Mouse (Mus musculus) hindbrain, embryonic 14.5 days (tissue): ENCODE measurements around the gene Pth1r. TPM values are rescaled to one million over a fixed set of nuclear protein-coding genes. Genes with fewer than 3 reads are reported as not detected.

Source experiments
- ATAC-seq: fragments of 200-750 bp; cut with Nextera tagmentation; 2 replicates; pipeline ENCODE4 v1.8.0; 2017; ENCODE audit warnings: moderate number of reproducible peaks, mild to moderate bottlenecking, moderate TSS enrichment, moderate library complexity; ENCODE audit not compliant: low FRiP score
- DNase-seq: peaks from one replicate; pipeline ENCODE4 v3.0.0-alpha.2; 2015; ENCODE audit warnings: low spot score
- H3K27ac ChIP-seq: fragments of 300-500 bp; sonication (generic); 2 replicates; pipeline ENCODE4 v1.5.1; 2014; ENCODE audit warnings: mild to moderate bottlenecking, moderate library complexity
- H3K27me3 ChIP-seq: fragments of 300-500 bp; sonication (generic); 2 replicates; pipeline ENCODE4 v1.6.1; 2014; ENCODE audit warnings: mild to moderate bottlenecking, low read length, mixed read lengths; ENCODE audit not compliant: control insufficient read depth, insufficient read depth
- H3K36me3 ChIP-seq: fragments of 300-500 bp; sonication (generic); replicated peaks from 2 replicates; pipeline ENCODE4 v1.6.1; 2014; ENCODE audit not compliant: control insufficient read depth, insufficient read depth
- H3K4me1 ChIP-seq: fragments of 300-500 bp; sonication (generic); replicated peaks from 2 replicates; pipeline ENCODE4 v1.6.1; 2014; ENCODE audit warnings: antibody characterized with exemption, low read length, mixed read lengths; ENCODE audit not compliant: control insufficient read depth, insufficient read depth
- H3K4me2 ChIP-seq: fragments of 300-500 bp; sonication (generic); replicated peaks from 2 replicates; pipeline ENCODE4 v1.6.1; 2014; ENCODE audit warnings: mild to moderate bottlenecking, moderate library complexity
- H3K4me3 ChIP-seq: fragments of 300-500 bp; sonication (generic); replicated peaks from 2 replicates; pipeline ENCODE4 v1.5.1; 2014; ENCODE audit warnings: mild to moderate bottlenecking, low read length
- H3K9ac ChIP-seq: fragments of 300-500 bp; sonication (generic); 2 replicates; pipeline ENCODE4 v1.6.1; 2014
- H3K9me3 ChIP-seq: fragments of 300-500 bp; sonication (generic); 2 replicates; pipeline ENCODE4 v1.6.1; 2016; ENCODE audit warnings: low read length; ENCODE audit not compliant: control insufficient read depth
- WGBS: fragments of 180-500 bp; shearing (Covaris S2); extraction: QIAGEN DNeasy Blood & Tissue Kit; methylation state at CpG from one replicate; pipeline ENCODE4 v1.1.7; 2014; 5-methylcytosine and 5-hydroxymethylcytosine counted together
- polyA plus RNA-seq: library from polyadenylated mRNA; unstranded; fragments of >200 nt; fragmentation: Nextera tagmentation; extraction: Ambion mirVana; gene quantifications from 2 replicates; pipeline ENCODE4 v1.2.1, GENCODE M21; 2014

Pth1r gene
- polyA plus RNA-seq, 1 experiment from 2014 or later = 12.8 TPM

- 82% methylated on average over 10 of the region's 10 CpGs for WGBS
- ATAC-seq = no peak
- H3K27ac ChIP-seq = no peak overlapping the region
Measured at GRCm38 (mm10) chr9:110775269-110776022, 28.5 kb upstream of the Pth1r start.

GRCm38 (mm10) chr9:110774403-110775268 is 27.7 kb upstream of the Pth1r start:
- Histone ChIP-seq H3K4me3 (no peak overlapping the region), H3K4me1 (no peaks in the 10 kb centered on the region), H3K27me3 (no peaks in the 10 kb centered on the region), H3K27ac (no peak overlapping the region), H3K36me3 (no peaks in the 10 kb centered on the region), H3K9ac (no peak overlapping the region), H3K4me2 (no peak overlapping the region), H3K9me3 (no peaks in the 10 kb centered on the region)
- no peak for DNase-seq
- no peak for ATAC-seq
- WGBS = 73% methylated on average over 15 of the region's 15 CpGs

More at GRCm38 (mm10) chr9:110775269-110776022, 28.5 kb upstream of the Pth1r start:
- H3K27me3 ChIP-seq = no peaks in the 10 kb centered on the region
- peaks cover 2% of the 10 kb centered on the region for H3K4me1 ChIP-seq
- H3K4me2 ChIP-seq = no peak overlapping the region
- H3K4me3 ChIP-seq = no peak overlapping the region
- no peak for DNase-seq
- H3K9me3 ChIP-seq = no peaks in the 10 kb centered on the region
- H3K9ac ChIP-seq = no peak overlapping the region
- no peaks in the 10 kb centered on the region for H3K36me3 ChIP-seq

- no peaks in the 10 kb centered on the region for H3K36me3 ChIP-seq
Measured at GRCm38 (mm10) chr9:110772336-110772735, 25.4 kb upstream of the Pth1r start.

GRCm38 (mm10) chr9:110763405-110763804 is 16.5 kb upstream of the Pth1r start:
- DNase-seq (no peak), ATAC-seq (no peak)

More at GRCm38 (mm10) chr9:110772336-110772735, 25.4 kb upstream of the Pth1r start:
- DNase-seq (no peak), ATAC-seq (no peak)
- Histone ChIP-seq H3K27me3 (no peaks in the 10 kb centered on the region), H3K4me2 (no peak overlapping the region), H3K9ac (no peak overlapping the region), H3K4me3 (no peak overlapping the region), H3K4me1 (no peaks in the 10 kb centered on the region), H3K9me3 (no peaks in the 10 kb centered on the region), H3K27ac (no peak overlapping the region)
- 91% methylated on average over 10 of the region's 10 CpGs for WGBS

GRCm38 (mm10) chr9:110762763-110763162 is 15.8 kb upstream of the Pth1r start:
- Histone ChIP-seq H3K4me3 (no peak overlapping the region), H3K9me3 (no peaks in the 10 kb centered on the region), H3K9ac (no peak overlapping the region), H3K27me3 (no peaks in the 10 kb centered on the region), H3K36me3 (no peaks in the 10 kb centered on the region), H3K4me1 (no peaks in the 10 kb centered on the region), H3K27ac (no peak overlapping the region), H3K4me2 (no peak overlapping the region)
- ATAC-seq (no peak), DNase-seq (no peak)
- WGBS = 77% methylated on average over 10 of the region's 10 CpGs

More at GRCm38 (mm10) chr9:110763405-110763804, 16.5 kb upstream of the Pth1r start:
- Histone ChIP-seq H3K4me3 (no peak overlapping the region), H3K36me3 (no peaks in the 10 kb centered on the region), H3K4me2 (no peak overlapping the region), H3K27me3 (no peaks in the 10 kb centered on the region), H3K9me3 (no peaks in the 10 kb centered on the region), H3K27ac (no peak overlapping the region), H3K4me1 (no peaks in the 10 kb centered on the region), H3K9ac (no peak overlapping the region)
- WGBS = 68% methylated on average over 2 of the region's 2 CpGs

GRCm38 (mm10) chr9:110760886-110761285 is 13.9 kb upstream of the Pth1r start:
- no peak overlapping the region for H3K4me2 ChIP-seq
- ATAC-seq (no peak), DNase-seq (no peak)
- 83% methylated on average over 8 of the region's 8 CpGs for WGBS
- H3K9me3 ChIP-seq = no peaks in the 10 kb centered on the region
- H3K27ac ChIP-seq = no peak overlapping the region
- H3K36me3 ChIP-seq = no peaks in the 10 kb centered on the region
- H3K27me3 ChIP-seq = no peaks in the 10 kb centered on the region
- no peak overlapping the region for H3K9ac ChIP-seq
- H3K4me3 ChIP-seq = no peak overlapping the region
- no peaks in the 10 kb centered on the region for H3K4me1 ChIP-seq

- DNase-seq (no peak), ATAC-seq (no peak)
- no peaks in the 10 kb centered on the region for H3K36me3 ChIP-seq
- no peak overlapping the region for H3K9ac ChIP-seq
- H3K4me1 ChIP-seq = no peaks in the 10 kb centered on the region
- H3K4me2 ChIP-seq = no peak overlapping the region
- 58% methylated on average over 2 of the region's 2 CpGs for WGBS
- no peak overlapping the region for H3K4me3 ChIP-seq
- H3K9me3 ChIP-seq = no peaks in the 10 kb centered on the region
- H3K27ac ChIP-seq = no peak overlapping the region
- no peaks in the 10 kb centered on the region for H3K27me3 ChIP-seq
Measured at GRCm38 (mm10) chr9:110759265-110759664, 12.3 kb upstream of the Pth1r start.

GRCm38 (mm10) chr9:110758605-110759004 is 11.7 kb upstream of the Pth1r start:
- no peak overlapping the region for H3K9ac ChIP-seq
- 71% methylated on average over 8 of the region's 8 CpGs for WGBS
- ATAC-seq (no peak), DNase-seq (no peak)
- no peaks in the 10 kb centered on the region for H3K36me3 ChIP-seq
- no peaks in the 10 kb centered on the region for H3K9me3 ChIP-seq
- H3K4me1 ChIP-seq = no peaks in the 10 kb centered on the region
- H3K4me3 ChIP-seq = no peak overlapping the region
- no peaks in the 10 kb centered on the region for H3K27me3 ChIP-seq
- H3K4me2 ChIP-seq = no peak overlapping the region
- no peak overlapping the region for H3K27ac ChIP-seq

- Histone ChIP-seq H3K9me3 (no peaks in the 10 kb centered on the region), H3K27ac (no peak overlapping the region), H3K4me3 (no peak overlapping the region), H3K27me3 (no peaks in the 10 kb centered on the region), H3K4me2 (no peak overlapping the region), H3K9ac (no peak overlapping the region), H3K36me3 (no peaks in the 10 kb centered on the region), H3K4me1 (no peaks in the 10 kb centered on the region)
- DNase-seq (no peak), ATAC-seq (no peak)
- 79% methylated on average over 5 of the region's 5 CpGs for WGBS
Measured at GRCm38 (mm10) chr9:110757816-110758215, 10.9 kb upstream of the Pth1r start.
